Mouse (Mus musculus) gastrocnemius, adult 18-20 months (tissue): ENCODE data around the gene Dmpk. TPM values are rescaled to one million over a fixed set of nuclear protein-coding genes. Genes with fewer than 3 reads are reported as not detected.

Experiments used
- DNase-seq: peaks from one replicate; pipeline ENCODE4 v3.0.0; 2021; ENCODE audit warnings: low spot score
- total RNA-seq, 2 experiments: library from RNA; stranded (reverse); gene quantifications; 2 replicates each; pipeline ENCODE4 v1.2.3; 2021

The Dmpk gene
- total RNA-seq, 2 experiments from 2014 or later, result 232 to 265 TPM

- DNase-seq, result peak; percentile 49
Measured at GRCm38 (mm10) chr7:19095751-19096110, 12.1 kb downstream of the Dmpk start.

- no peak for DNase-seq
Measured at GRCm38 (mm10) chr7:19096421-19096976, 12.8 kb downstream of the Dmpk start.

GRCm38 (mm10) chr7:19097217-19097616, 13.6 kb downstream of the Dmpk start:
- no peak for DNase-seq

GRCm38 (mm10) chr7:19097863-19098262, 14.2 kb downstream of the Dmpk start:
- no peak for DNase-seq

- DNase-seq, result no peak
Measured at GRCm38 (mm10) chr7:19098811-19099210, 15.2 kb downstream of the Dmpk start.

- DNase-seq, result no peak
Measured at GRCm38 (mm10) chr7:19100290-19100689, 16.6 kb downstream of the Dmpk start.

- no peak for DNase-seq
Measured at GRCm38 (mm10) chr7:19103741-19104140, 20.1 kb downstream of the Dmpk start.

- DNase-seq, result no peak
Measured at GRCm38 (mm10) chr7:19104486-19104885, 20.8 kb downstream of the Dmpk start.

- DNase-seq, result no peak
Measured at GRCm38 (mm10) chr7:19107436-19107835, 23.8 kb downstream of the Dmpk start.

- DNase-seq, result no peak
Measured at GRCm38 (mm10) chr7:19109565-19109964, 25.9 kb downstream of the Dmpk start.

GRCm38 (mm10) chr7:19118028-19118771, 34.6 kb downstream of the Dmpk start, which contains the start of gene Gm4969:
Gene Gm4969, minus strand, starts transcription at chr7:19118368.
- DNase-seq, result no peak

GRCm38 (mm10) chr7:19119083-19119482, 35.4 kb downstream of the Dmpk start:
- no peak for DNase-seq

- DNase-seq, result peak; percentile 97
Measured at GRCm38 (mm10) chr7:19119631-19120429, 36.2 kb downstream of the Dmpk start, which contains the start of gene Fbxo46. Gene Fbxo46, plus strand, starts transcription at chr7:19119859.

- no peak for DNase-seq
Measured at GRCm38 (mm10) chr7:19121686-19122085, 38.0 kb downstream of the Dmpk start.

- DNase-seq, result no peak
Measured at GRCm38 (mm10) chr7:19124713-19125112, 41.1 kb downstream of the Dmpk start.

- no peak for DNase-seq
Measured at GRCm38 (mm10) chr7:19127744-19128143, 44.1 kb downstream of the Dmpk start.

- no peak for DNase-seq
Measured at GRCm38 (mm10) chr7:19129396-19129795, 45.7 kb downstream of the Dmpk start.

GRCm38 (mm10) chr7:19130657-19131056, 47.0 kb downstream of the Dmpk start:
- no peak for DNase-seq

- DNase-seq, result peak; percentile 98
Measured at GRCm38 (mm10) chr7:19131324-19131848, 47.7 kb downstream of the Dmpk start.

- no peak for DNase-seq
Measured at GRCm38 (mm10) chr7:19136168-19136567, 52.5 kb downstream of the Dmpk start.

- DNase-seq, result no peak
Measured at GRCm38 (mm10) chr7:19136673-19137334, 53.2 kb downstream of the Dmpk start.

GRCm38 (mm10) chr7:19137380-19137779, 53.7 kb downstream of the Dmpk start:
- peak; percentile 34 for DNase-seq
